Comparison of ENCODE assay signal across 13 mouse cellular contexts in the genomic region with DNA sequence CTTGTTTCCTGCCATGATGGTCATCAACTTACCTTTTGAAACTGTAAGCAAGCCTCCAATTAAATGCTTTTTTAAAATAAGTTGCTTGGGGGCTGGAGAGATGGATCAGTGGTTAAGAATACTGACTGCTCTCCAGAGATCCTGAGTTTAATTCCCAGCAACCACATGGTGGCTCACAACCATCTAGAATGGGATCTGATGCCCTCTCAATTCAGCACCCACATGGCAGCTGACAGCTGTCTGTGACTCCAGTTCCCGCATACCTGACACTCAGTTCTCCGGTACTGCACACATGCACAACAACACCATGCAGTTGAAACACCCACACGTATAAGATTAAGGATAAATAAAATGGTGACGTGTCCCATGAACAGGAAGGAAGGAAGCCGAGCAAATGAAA.
"Had no signal": no experiment of that assay in that cellular context is flagged by ENCODE, and none has a peak within 500 bp of the region (broad histone marks: within the 10 kb centered on the region; RNA-seq: fewer than 3 reads in every experiment).

No protein-coding gene starts in this region.

- H3K4me3 ChIP-seq: intestine, embryonic 15.5 days; limb, embryonic 12.5 days; lung, embryonic 15.5 days; midbrain, embryonic 13.5 days; neural tube, embryonic 15.5 days had no signal

- H3K36me3 ChIP-seq: intestine, embryonic 15.5 days; limb, embryonic 12.5 days; lung, embryonic 15.5 days; midbrain, embryonic 13.5 days; neural tube, embryonic 15.5 days had no signal

- ATAC-seq: intestine, embryonic 15.5 days; midbrain, embryonic 13.5 days had no signal

- H3K27me3 ChIP-seq: intestine, embryonic 15.5 days; limb, embryonic 12.5 days; lung, embryonic 15.5 days; midbrain, embryonic 13.5 days; neural tube, embryonic 15.5 days had no signal

- H3K4me2 ChIP-seq: hindbrain, embryonic 14.5 days; intestine, embryonic 15.5 days; limb, embryonic 12.5 days; lung, embryonic 15.5 days; midbrain, embryonic 13.5 days; neural tube, embryonic 15.5 days had no signal

- H3K9ac ChIP-seq: hindbrain, embryonic 14.5 days; intestine, embryonic 15.5 days; limb, embryonic 12.5 days; lung, embryonic 15.5 days; midbrain, embryonic 13.5 days; neural tube, embryonic 15.5 days had no signal

- DNase-seq: layer of hippocampus, adult 9-11 months; lung, postnatal 36 days; right cerebral cortex, adult 18-20 months; right cerebral cortex, postnatal 25 days; thymus, adult 2 months; thymus, postnatal 25 days had no signal

- H3K27ac ChIP-seq: hindbrain, embryonic 14.5 days; intestine, embryonic 15.5 days; limb, embryonic 12.5 days; lung, embryonic 15.5 days; midbrain, embryonic 13.5 days; neural tube, embryonic 15.5 days; stomach, postnatal 0 days had no signal

- H3K9me3 ChIP-seq: intestine, embryonic 15.5 days; limb, embryonic 12.5 days; lung, embryonic 15.5 days; midbrain, embryonic 13.5 days; neural tube, embryonic 15.5 days had no signal
